Mouse (Mus musculus) layer of hippocampus, postnatal 25 days (tissue): ENCODE measurements around the gene Cep112. TPM values are rescaled to one million over a fixed set of nuclear protein-coding genes. Genes with fewer than 3 reads are reported as not detected.

Source experiments
- DNase-seq, 2 experiments: peaks; one replicate each; pipeline ENCODE4 v3.0.0; 2022; ENCODE audit warnings: mixed read lengths in 2 of 2, low spot score in 1 of 2; ENCODE audit errors: extremely low spot score in 1 of 2
- total RNA-seq, 2 experiments: library from RNA; stranded (reverse); gene quantifications; 2 replicates each; pipeline ENCODE4 v1.2.3; 2021

The Cep112 gene
- 10 to 100 TPM; 12.5 to 18.1 TPM for total RNA-seq

GRCm38 (mm10) chr11:108424889-108425591 lies at the start of gene Cep112:
TSS of gene Cep112 (plus strand) at chr11:108425192.
- peak; percentile 78 to 83 for DNase-seq

- DNase-seq = no peak
These were observed 48.2 kb upstream of the Cep112 start for GRCm38 (mm10) chr11:108376815-108377214.

DNA sequence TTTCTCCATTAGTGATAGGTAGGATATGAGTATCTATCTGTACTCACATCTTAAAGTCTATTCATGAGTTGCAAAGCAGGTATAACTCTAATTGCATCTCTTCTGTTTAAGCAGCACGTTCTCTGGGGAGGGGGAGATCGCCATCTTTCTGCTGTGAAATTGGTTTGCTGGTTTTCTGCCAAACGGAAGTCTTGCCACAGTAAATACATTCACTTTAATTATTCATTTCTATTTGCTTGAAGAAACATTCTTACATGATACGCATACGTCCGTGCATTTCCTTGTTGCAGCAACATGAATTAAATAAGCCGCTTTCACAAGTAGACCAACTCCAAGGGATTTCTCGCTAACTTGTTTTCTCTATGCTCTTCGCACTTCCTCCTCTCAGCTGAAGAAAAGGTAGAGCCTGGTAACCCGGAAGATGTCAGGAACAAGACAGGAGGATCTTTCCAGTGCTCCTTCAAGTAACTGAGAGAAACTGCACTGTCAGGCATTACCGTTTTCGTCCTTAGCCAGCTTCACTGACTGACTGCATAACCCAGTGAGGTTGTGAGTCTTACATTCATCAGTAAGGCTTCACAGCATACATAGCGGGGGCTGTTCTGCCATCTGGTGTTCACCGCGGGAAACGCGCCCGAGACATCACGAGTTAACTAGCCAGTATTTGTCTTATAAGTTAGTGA lies 47.2 kb upstream of the Cep112 start:
- peak; percentile 53 to 90 for DNase-seq

DNA sequence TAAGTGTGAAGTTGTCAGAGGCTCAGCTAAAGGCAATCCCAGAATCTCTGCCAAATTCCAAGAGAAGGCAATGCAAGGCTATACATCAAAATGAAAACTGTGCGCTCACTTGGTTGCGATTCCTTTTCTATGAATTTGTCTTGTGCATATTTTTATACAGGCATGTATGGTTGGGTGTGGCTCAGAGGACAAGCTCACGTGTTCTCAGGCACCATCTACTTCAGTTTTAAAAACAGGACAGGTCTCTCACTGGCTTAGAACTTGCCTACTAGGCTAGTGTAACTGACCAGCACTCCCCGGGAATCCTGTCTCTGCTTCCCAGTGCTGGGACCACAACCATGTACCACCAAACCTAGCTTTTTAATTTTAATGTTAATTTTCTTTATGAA lies 46.6 kb upstream of the Cep112 start:
- no peak for DNase-seq

GRCm38 (mm10) chr11:108382664-108383063 lies 42.3 kb upstream of the Cep112 start:
- no peak for DNase-seq

DNA sequence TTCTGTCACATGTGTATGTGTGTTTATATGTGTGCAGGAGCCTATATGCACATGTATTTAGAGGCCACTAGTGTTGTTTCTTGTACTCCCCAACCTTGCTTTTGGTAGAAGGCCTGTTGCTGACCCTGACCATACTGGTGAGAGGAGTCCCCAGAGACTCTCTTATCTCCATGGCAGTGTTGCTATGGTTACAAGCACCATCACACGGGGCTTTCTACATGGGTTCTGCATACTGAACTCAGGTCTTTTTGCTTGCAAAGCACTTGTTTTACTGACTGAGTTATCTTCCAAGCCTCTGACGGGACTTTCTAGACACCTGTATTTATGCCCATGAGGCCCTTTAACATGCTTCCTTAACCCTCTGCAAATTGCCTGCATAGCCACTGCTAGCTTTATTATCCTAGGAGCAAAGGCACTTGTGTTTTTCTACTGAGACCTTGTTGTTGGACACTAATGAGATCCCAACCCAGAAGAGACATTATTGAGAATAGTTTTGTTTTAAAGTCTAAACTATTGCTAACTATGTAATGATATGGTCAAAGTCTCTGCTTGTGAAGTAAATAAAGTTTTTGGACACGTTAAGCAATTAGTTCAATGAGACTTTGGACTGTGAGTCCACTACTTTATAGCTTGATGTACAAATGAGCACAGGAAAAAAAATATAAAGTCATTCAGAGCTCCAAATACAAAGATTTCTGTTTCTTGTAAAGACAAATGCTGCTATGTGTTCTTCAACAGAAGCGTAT lies 39.9 kb upstream of the Cep112 start:
- no peak for DNase-seq

DNA sequence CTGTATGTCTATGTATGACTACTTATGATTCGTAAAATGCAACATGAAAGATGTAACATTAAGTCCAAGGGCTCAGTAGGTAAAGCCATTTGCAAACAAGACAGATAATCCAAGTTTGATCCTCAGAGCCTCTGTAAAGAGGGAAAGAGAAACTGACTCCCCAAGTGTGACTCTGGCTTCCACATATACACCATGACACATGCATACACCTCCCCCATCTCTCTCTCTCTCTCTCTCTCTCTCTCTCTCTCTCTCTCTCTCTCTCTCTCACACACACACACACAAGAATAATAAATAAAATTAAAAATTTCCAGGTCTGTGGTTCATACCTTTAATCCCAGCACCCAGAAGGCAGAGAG lies 39.3 kb upstream of the Cep112 start:
- no peak for DNase-seq

DNA sequence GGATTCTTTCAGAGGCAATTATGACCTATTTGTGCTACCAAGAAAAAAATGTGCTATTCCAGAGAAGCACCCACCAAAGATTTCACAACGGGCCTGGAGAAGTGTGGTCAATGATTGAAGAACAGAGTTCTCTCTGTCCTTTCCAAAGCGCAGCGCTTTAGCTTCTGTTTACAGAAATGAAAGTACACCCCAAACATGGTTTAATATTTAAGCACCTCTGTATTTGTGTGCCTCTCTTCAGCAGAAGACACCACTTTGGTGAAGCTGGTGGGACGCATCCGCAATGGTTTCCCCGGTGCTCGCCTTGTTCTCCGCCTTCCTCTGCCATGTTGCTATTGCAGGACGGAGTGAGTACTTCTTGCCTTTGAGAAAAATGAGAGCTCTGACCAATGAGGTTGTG lies 29.9 kb upstream of the Cep112 start:
- no peak for DNase-seq

- DNase-seq = no peak
These were observed 28.7 kb upstream of the Cep112 start for GRCm38 (mm10) chr11:108396076-108396829.

- no peak for DNase-seq
These were observed 14.9 kb upstream of the Cep112 start for GRCm38 (mm10) chr11:108409876-108410644.

DNA sequence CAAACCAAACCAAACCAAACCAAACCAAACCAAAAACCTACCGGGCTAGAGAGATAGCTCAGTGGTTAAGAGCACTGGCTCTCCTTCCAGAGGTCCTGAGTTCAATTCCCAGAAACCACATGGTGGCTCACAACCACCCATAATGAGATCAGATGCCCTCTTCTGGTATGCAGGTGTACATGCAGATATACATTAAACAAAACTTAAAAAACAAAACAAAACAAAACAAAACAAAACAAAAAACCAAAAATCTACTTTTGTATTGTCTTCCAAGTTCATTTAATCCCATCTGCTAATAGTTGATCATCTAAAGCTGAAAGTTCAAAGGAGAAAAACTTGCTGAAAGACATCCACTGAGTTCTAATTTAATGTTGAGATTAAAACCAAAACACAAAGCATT lies 8.6 kb upstream of the Cep112 start:
- DNase-seq = no peak

- no peak for DNase-seq
These were observed 6.5 kb upstream of the Cep112 start for GRCm38 (mm10) chr11:108418540-108418939.

GRCm38 (mm10) chr11:108419242-108419641 lies 5.8 kb upstream of the Cep112 start:
- DNase-seq = no peak

- no peak for DNase-seq
These were observed 4.2 kb upstream of the Cep112 start for GRCm38 (mm10) chr11:108420751-108421150.

DNA sequence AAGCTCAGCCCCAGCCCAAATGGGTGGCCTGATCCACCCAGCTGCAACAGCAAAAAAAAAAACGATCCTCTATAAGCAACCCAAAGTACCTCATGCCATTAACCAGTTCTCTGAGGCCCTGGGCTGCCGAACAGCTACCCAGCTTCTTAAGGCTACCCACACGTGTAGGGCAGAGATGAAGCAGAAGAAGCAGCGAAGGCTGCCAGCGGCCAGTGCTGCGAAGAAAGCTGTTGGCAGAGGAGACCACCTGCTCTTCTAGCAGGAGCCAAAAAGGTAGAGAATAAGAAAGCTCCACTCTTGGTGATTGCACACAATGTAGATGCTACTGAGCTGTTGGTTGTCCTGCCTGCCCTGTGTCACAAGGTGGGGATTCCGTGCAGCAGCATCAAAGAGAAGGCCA lies 1.8 kb upstream of the Cep112 start:
- no peak for DNase-seq

- no peak for DNase-seq
These were observed 881 bp upstream of the Cep112 start for GRCm38 (mm10) chr11:108424111-108424510.

DNA sequence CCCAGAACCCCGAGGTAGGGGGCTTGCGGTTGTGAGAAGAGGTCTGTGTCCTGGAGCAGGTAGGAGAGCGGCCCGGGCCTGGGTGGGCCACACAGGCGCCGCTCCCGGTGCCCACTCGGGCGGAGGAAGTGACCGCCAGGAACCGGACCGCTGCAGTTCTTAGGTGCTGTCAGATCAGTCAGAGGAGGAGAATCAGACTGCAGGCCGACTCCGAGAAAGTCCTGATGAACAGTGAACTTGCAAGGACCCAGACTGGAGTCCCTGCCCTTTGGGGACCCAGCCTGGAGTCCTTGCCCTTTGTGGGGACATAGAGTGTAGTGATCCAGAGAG lies 565 bp downstream of the Cep112 start:
- DNase-seq = no peak

GRCm38 (mm10) chr11:108426086-108426485 lies 1.1 kb downstream of the Cep112 start:
- DNase-seq = no peak

DNA sequence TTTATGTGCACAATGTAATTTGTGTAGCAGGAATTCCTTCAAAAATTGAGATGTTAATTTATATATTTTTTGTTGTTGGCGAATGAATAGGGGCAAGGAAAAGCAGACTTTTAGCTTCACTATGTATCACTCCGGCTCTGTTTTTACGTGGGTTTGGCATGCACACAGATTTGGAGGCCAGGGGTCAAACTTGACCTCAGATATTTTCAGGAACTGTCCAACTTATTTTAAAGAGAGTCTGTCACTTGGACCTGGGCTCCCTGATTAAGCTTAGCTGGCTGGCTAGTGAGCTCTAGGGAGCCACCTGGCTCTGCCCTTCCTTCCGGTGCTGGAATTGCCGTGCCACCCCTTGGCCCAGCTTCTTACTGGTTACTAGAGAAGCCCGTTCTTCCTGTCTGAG lies 2.2 kb downstream of the Cep112 start:
- no peak for DNase-seq

DNA sequence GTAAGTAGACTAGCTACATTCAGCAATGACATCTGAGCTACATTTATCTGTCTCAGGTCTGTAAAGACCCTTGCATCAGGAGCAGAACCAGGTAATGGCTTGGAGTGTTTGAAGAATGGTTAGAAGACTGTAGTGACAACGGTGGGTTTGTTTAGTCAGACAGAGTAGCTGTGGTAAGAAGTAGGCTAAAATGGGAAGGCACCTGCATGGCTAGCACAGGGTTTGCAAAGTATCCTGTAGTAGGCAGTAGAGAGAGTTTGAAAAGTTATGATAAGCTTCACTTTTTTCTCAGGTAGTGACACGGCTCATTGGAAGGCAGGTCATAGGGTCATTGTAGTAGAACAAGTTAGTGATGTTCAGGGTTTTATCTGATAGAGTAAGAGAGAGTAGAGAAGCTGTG lies 4.1 kb downstream of the Cep112 start:
- no peak for DNase-seq
